12 mouse cellular contexts compared by ENCODE assay signal in the genomic region with DNA sequence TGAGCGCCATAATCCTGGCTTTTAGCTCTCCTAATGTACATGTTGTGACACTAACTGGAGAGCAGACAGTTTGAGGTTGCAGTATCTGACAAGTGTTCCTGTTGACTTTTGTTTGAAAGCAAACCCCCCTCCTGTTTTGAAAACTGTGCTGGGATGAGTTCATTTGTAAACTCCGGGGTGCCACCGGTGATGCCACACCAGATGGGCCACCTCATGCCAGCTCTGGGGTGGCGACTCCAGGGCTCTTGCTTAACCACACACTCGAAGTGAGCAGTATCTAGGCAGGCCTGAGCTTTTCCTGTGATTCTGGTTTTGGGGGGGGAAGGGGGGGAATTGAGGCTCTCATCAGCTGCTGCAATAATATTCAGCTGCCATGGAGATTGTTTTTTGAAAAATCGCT. TPM values are rescaled to one million over a fixed set of nuclear protein-coding genes. Genes with fewer than 3 reads are reported as not detected.
"Had no signal": no experiment of that assay in that cellular context is flagged by ENCODE, and none has a peak within 500 bp of the region (broad histone marks: within the 10 kb centered on the region; RNA-seq: fewer than 3 reads in every experiment).

No protein-coding gene starts in this region.

- H3K9ac ChIP-seq: liver, embryonic 12.5 days; lung, embryonic 14.5 days; midbrain, embryonic 13.5 days had no signal

- ATAC-seq: liver, embryonic 12.5 days; midbrain, embryonic 13.5 days had no signal

- H3K4me3 ChIP-seq: liver, embryonic 12.5 days; midbrain, embryonic 13.5 days had no signal

- H3K36me3 ChIP-seq: liver, embryonic 12.5 days; midbrain, embryonic 13.5 days had no signal

- H3K9me3 ChIP-seq: liver, embryonic 12.5 days; midbrain, embryonic 13.5 days had no signal

- H3K27me3 ChIP-seq: liver, embryonic 12.5 days; midbrain, embryonic 13.5 days had no signal

- DNase-seq: kidney, postnatal 25 days; layer of hippocampus, adult 9-11 months; layer of hippocampus, postnatal 36 days; lung, embryonic 14.5 days; lung, postnatal 14 days; right cerebral cortex, adult 18-20 months; right cerebral cortex, postnatal 25 days; thymus, postnatal 4 days had no signal

- H3K27ac ChIP-seq: liver, embryonic 12.5 days; midbrain, embryonic 13.5 days; stomach, postnatal 0 days had no signal

- H3K4me1 ChIP-seq: liver, embryonic 12.5 days had no signal

- H3K4me2 ChIP-seq: liver, embryonic 12.5 days; lung, embryonic 14.5 days; midbrain, embryonic 13.5 days had no signal

RNA-seq across cellular contexts. Expression of a gene that starts 31.6 kb away (rescaled TPM):
- total RNA-seq: megakaryocyte-erythroid progenitor cell, adult 5-6 weeks had no signal
